Mouse (Mus musculus) bone marrow macrophage, adult 2 months (primary cell): ENCODE results near the gene Camkmt. TPM values are rescaled to one million over a fixed set of nuclear protein-coding genes. Genes with fewer than 3 reads are reported as not detected.

ENCODE experiments used
- H3K27ac ChIP-seq: 2 replicates; pipeline ENCODE4 v1.5.1; 2012; ENCODE audit warnings: low read depth, low read length; ENCODE audit not compliant: insufficient read depth
- H3K4me1 ChIP-seq: 2 replicates; pipeline ENCODE4 v1.6.1; 2012; ENCODE audit warnings: low read length; ENCODE audit not compliant: control insufficient read depth, insufficient read depth
- H3K4me3 ChIP-seq: 2 replicates; pipeline ENCODE4 v1.5.1; 2012; ENCODE audit warnings: mild to moderate bottlenecking, low read length, moderate library complexity; ENCODE audit not compliant: insufficient read depth
- CTCF ChIP-seq: IDR thresholded peaks from 2 replicates; pipeline ENCODE4 v1.5.1; 2012; ENCODE audit warnings: low read depth, mild to moderate bottlenecking, low read length, moderate library complexity
- POLR2A ChIP-seq: IDR thresholded peaks from 2 replicates; pipeline ENCODE4 v1.6.1; 2012; ENCODE audit warnings: mild to moderate bottlenecking, low read depth, low read length, borderline replicate concordance
- polyA plus RNA-seq: library from polyadenylated mRNA; stranded (reverse); fragments of >200 nt; gene quantifications from 2 replicates; pipeline ENCODE4 v1.2.4, GENCODE M21; 2012; ENCODE audit not compliant: missing spikeins, insufficient read depth, insufficient read length

Gene Camkmt
- polyA plus RNA-seq, 1 experiment, result 10.8 TPM

- Histone ChIP-seq H3K4me1 (no peaks in the 10 kb centered on the region), H3K4me3 (no peak overlapping the region), H3K27ac (no peak overlapping the region)
- TF ChIP-seq POLR2A, result no peak
- no peak for TF ChIP-seq CTCF
Observed at GRCm38 (mm10) chr17:85319779-85320300, 229.5 kb downstream of the Camkmt start.

- no peak overlapping the region for H3K27ac ChIP-seq
- H3K4me3 ChIP-seq, result no peak overlapping the region
- TF ChIP-seq POLR2A (no peak), CTCF (no peak)
- H3K4me1 ChIP-seq, result no peaks in the 10 kb centered on the region
Observed at GRCm38 (mm10) chr17:85328901-85329300, 238.5 kb downstream of the Camkmt start.

GRCm38 (mm10) chr17:85335464-85335863 is 245.1 kb downstream of the Camkmt start:
- TF ChIP-seq POLR2A (no peak), CTCF (no peak)
- Histone ChIP-seq H3K4me3 (no peak overlapping the region), H3K27ac (no peak overlapping the region), H3K4me1 (no peaks in the 10 kb centered on the region)

- TF ChIP-seq POLR2A, result no peak
- no peak for TF ChIP-seq CTCF
- no peak overlapping the region for H3K4me3 ChIP-seq
Observed at GRCm38 (mm10) chr17:85337666-85338065, 247.3 kb downstream of the Camkmt start.

GRCm38 (mm10) chr17:85341134-85341700 is 250.9 kb downstream of the Camkmt start:
- TF ChIP-seq POLR2A (no peak), CTCF (no peak)
- Histone ChIP-seq H3K27ac (no peak overlapping the region), H3K4me1 (no peaks in the 10 kb centered on the region), H3K4me3 (no peak overlapping the region)

More at GRCm38 (mm10) chr17:85337666-85338065, 247.3 kb downstream of the Camkmt start:
- Histone ChIP-seq H3K4me1 (no peaks in the 10 kb centered on the region), H3K27ac (no peak overlapping the region)

GRCm38 (mm10) chr17:85342471-85342870 is 252.1 kb downstream of the Camkmt start:
- TF ChIP-seq CTCF (no peak), POLR2A (no peak)
- H3K4me1 ChIP-seq, result no peaks in the 10 kb centered on the region
- H3K4me3 ChIP-seq, result no peak overlapping the region
- no peak overlapping the region for H3K27ac ChIP-seq

- no peak for TF ChIP-seq POLR2A
- no peak overlapping the region for H3K27ac ChIP-seq
- H3K4me1 ChIP-seq, result no peaks in the 10 kb centered on the region
- H3K4me3 ChIP-seq, result no peak overlapping the region
Observed at GRCm38 (mm10) chr17:85343435-85343834, 253.1 kb downstream of the Camkmt start.

GRCm38 (mm10) chr17:85346701-85347100 is 256.3 kb downstream of the Camkmt start:
- Histone ChIP-seq H3K4me3 (no peak overlapping the region), H3K4me1 (no peaks in the 10 kb centered on the region), H3K27ac (no peak overlapping the region)
- TF ChIP-seq POLR2A, result no peak
- no peak for TF ChIP-seq CTCF

- no peaks in the 10 kb centered on the region for H3K4me1 ChIP-seq
- no peak overlapping the region for H3K27ac ChIP-seq
- no peak overlapping the region for H3K4me3 ChIP-seq
- TF ChIP-seq CTCF (no peak), POLR2A (no peak)
Observed at GRCm38 (mm10) chr17:85349331-85349935, 259.1 kb downstream of the Camkmt start.

GRCm38 (mm10) chr17:85351301-85351700 is 260.9 kb downstream of the Camkmt start:
- Histone ChIP-seq H3K27ac (no peak overlapping the region), H3K4me3 (no peak overlapping the region)
- no peak for TF ChIP-seq POLR2A
- no peak for TF ChIP-seq CTCF

GRCm38 (mm10) chr17:85352731-85353130 is 262.4 kb downstream of the Camkmt start:
- Histone ChIP-seq H3K27ac (no peak overlapping the region), H3K4me3 (no peak overlapping the region), H3K4me1 (no peaks in the 10 kb centered on the region)
- TF ChIP-seq POLR2A (no peak), CTCF (peak; percentile 27; the same call in 1 of the 2 replicates)

More at GRCm38 (mm10) chr17:85351301-85351700, 260.9 kb downstream of the Camkmt start:
- no peaks in the 10 kb centered on the region for H3K4me1 ChIP-seq
